Mouse (Mus musculus) ovary, postnatal 14 days (tissue): ENCODE data around the gene Stk35.
"Not testable (repeated sequence)": the region's sequence is repeated elsewhere in the genome, so short reads cannot be mapped to it uniquely, and the experiment has no call there.

Experiments
- DNase-seq: peaks from one replicate; pipeline ENCODE4 v3.0.0; 2022; ENCODE audit warnings: low spot score

Gene Stk35

GRCm38 (mm10) chr2:129834881-129835280 lies 34.6 kb downstream of the Stk35 start:
- DNase-seq: no peak

GRCm38 (mm10) chr2:129836921-129837320 lies 36.6 kb downstream of the Stk35 start:
- no peak for DNase-seq

- no peak for DNase-seq
Observed at GRCm38 (mm10) chr2:129838321-129838720, 38.0 kb downstream of the Stk35 start.

- no peak for DNase-seq
Observed at GRCm38 (mm10) chr2:129845826-129846225, 45.5 kb downstream of the Stk35 start.

- no peak for DNase-seq
Observed at GRCm38 (mm10) chr2:129846501-129846900, 46.2 kb downstream of the Stk35 start.

GRCm38 (mm10) chr2:129849078-129849477 lies 48.8 kb downstream of the Stk35 start:
- not testable (repeated sequence) for DNase-seq

- DNase-seq: no peak
Observed at GRCm38 (mm10) chr2:129851512-129851911, 51.2 kb downstream of the Stk35 start.

GRCm38 (mm10) chr2:129863256-129863655 lies 62.9 kb downstream of the Stk35 start:
- no peak for DNase-seq

GRCm38 (mm10) chr2:129864958-129865357 lies 64.6 kb downstream of the Stk35 start:
- DNase-seq: no peak

GRCm38 (mm10) chr2:129869151-129869550 lies 68.8 kb downstream of the Stk35 start:
- DNase-seq: no peak

GRCm38 (mm10) chr2:129871246-129871645 lies 70.9 kb downstream of the Stk35 start:
- DNase-seq: no peak

- DNase-seq: no peak
Observed at GRCm38 (mm10) chr2:129872071-129872470, 71.8 kb downstream of the Stk35 start.

GRCm38 (mm10) chr2:129873489-129873888 lies 73.2 kb downstream of the Stk35 start:
- DNase-seq: peak; percentile 89

GRCm38 (mm10) chr2:129874084-129874483 lies 73.8 kb downstream of the Stk35 start:
- DNase-seq: no peak

- DNase-seq: no peak
Observed at GRCm38 (mm10) chr2:129874509-129875095, 74.3 kb downstream of the Stk35 start.

GRCm38 (mm10) chr2:129876935-129877334 lies 76.6 kb downstream of the Stk35 start:
- DNase-seq: no peak

GRCm38 (mm10) chr2:129879817-129880216 lies 79.5 kb downstream of the Stk35 start:
- DNase-seq: peak; percentile 34

- no peak for DNase-seq
Observed at GRCm38 (mm10) chr2:129880226-129880625, 79.9 kb downstream of the Stk35 start.

GRCm38 (mm10) chr2:129881886-129882285 lies 81.6 kb downstream of the Stk35 start:
- DNase-seq: no peak
